Mouse (Mus musculus) CD4-positive, CD25-positive, alpha-beta regulatory T cell, adult 2 months (primary cell): Measurements from ENCODE around the gene Tulp1.
"Not testable (repeated sequence)": the region's sequence is repeated elsewhere in the genome, so short reads cannot be mapped to it uniquely, and the experiment has no call there.

Experiments
- DNase-seq: peaks from one replicate; pipeline ENCODE4 v3.0.0-alpha.2; 2012; ENCODE audit warnings: low read depth, low spot score

Gene Tulp1

GRCm38 (mm10) chr17:28369056-28369455 is 4.0 kb upstream of the Tulp1 start:
- DNase-seq, result no peak

GRCm38 (mm10) chr17:28368449-28368848 is 3.4 kb upstream of the Tulp1 start:
- DNase-seq, result peak; percentile 83

DNA sequence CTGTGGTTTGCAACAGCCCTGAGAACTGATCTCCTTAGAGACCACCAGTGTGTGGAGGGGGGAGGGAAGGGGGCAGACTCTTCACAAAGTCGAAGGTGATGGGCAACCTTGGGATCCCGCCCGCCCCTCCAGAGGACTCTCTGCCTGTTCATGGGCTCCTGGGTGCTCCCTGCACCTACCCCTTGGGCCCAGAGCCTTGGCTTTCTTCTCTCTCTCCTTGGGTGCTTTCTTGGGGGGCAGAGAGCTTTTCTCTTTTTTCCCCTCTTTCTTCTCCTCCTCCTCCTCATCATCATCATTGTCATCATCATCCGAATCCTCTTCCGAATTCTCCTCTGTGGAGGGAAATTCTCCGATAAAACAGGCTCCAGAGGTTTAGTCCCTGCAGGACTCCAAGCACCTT is 1.5 kb downstream of the Tulp1 start:
- no peak for DNase-seq

GRCm38 (mm10) chr17:28362653-28363292 is 2.2 kb downstream of the Tulp1 start:
- peak; percentile 31 for DNase-seq

- DNase-seq, result no peak
Measured at GRCm38 (mm10) chr17:28361921-28362652, 2.9 kb downstream of the Tulp1 start.

- no peak for DNase-seq
Measured at GRCm38 (mm10) chr17:28360531-28361277, 4.3 kb downstream of the Tulp1 start.

GRCm38 (mm10) chr17:28358576-28359261 is 6.3 kb downstream of the Tulp1 start:
- DNase-seq, result not testable (repeated sequence)

- DNase-seq, result no peak
Measured at GRCm38 (mm10) chr17:28355871-28356270, 9.2 kb downstream of the Tulp1 start.

DNA sequence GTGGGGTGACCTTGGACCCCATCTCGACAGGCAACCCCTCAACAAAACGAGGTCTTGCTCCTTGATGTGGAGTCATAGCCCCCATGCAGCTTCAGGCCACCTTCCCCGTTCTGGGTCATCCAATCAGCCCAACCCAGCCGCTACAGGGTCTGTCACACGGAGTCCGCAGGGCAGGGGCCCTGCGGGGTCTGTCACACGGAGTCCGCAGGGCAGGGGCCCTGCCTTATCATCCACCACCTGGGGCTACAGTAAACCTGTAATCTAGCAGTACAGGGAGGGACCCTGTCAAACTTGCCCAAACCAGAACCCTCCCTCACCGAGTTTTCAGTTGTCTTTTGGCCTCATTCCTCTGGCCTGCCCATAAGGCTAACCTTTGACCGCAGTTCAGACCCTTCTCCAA is 13.0 kb downstream of the Tulp1 start:
- no peak for DNase-seq

- peak; percentile 25 for DNase-seq
Measured at GRCm38 (mm10) chr17:28351353-28351890, 13.6 kb downstream of the Tulp1 start.

DNA sequence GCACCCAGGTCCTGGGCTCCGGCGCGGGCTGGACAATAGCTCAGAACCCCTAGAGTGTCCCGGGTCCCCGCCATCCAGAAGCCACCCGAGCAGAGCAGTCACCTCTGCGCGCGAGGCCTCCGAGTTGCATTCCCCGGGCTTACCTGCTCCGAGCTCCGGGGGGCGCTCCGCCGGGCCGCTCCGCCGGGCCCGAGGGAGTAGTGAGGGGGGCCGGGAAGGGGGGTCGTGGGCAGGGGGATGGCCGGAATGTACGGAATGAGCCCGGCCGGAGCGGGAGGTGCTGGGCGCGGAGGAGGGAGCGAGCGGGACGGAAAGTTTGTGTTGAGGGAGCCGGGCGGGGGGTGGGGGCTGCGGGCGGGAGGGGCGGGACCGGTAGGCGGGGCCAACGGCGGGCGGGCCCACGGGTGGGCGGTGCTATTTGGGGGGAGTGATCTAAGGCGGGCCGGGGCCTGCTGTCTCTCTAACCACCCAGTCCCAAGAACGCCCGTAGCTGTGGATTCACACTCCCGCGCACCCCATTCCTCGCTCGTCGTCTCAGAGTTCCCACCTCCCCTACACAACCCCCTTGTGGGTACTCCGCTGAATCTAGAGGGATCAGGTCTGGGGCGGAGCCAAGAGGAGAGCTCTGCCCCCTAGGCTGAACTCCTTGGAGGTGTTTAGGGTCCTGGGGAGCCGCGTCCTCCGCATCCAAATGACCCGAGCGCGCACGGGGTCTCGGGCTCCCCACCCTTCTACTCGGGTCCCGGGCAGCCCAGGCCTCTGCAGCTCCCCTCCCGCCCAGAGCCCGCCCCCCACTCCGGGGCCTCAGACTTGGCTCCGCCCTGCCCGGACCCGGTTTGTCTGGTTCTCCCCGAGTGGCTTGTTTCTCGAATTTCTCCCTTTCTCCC is 14.3 kb downstream of the Tulp1 start, which contains the start of gene Tead3:
Gene Tead3 (minus strand): TSS at position 352 of the 887 bp plus-strand sequence.
- peak; percentile 75 for DNase-seq

DNA sequence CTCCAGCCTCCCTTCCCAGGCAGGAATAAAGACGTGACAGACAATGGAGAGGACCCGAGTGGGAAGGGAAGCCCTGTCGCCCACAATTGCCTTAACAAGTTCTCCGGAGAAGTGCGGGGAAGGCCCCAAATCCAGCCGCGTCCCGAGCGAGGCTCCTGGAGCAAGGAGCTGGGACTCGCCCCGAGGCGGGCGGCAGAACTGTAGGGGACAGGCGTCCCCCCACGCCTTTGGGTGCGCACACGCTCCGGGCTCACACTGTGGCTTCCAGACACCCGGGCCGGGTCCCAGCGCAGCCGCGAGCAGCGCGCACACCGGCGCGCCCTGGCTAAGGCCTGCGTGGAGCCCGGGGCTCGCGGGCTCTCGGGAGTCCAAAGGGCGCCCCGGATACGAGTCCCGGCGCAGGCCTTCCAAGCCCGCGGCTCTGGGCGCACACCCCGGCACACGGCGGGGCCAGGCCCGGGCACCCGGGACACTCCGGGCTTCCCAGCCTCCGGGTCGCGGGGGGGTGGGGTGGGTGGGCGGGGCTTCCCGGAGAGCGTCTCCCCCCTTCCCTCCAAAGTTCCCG is 15.0 kb downstream of the Tulp1 start:
- peak; percentile 32 for DNase-seq

DNA sequence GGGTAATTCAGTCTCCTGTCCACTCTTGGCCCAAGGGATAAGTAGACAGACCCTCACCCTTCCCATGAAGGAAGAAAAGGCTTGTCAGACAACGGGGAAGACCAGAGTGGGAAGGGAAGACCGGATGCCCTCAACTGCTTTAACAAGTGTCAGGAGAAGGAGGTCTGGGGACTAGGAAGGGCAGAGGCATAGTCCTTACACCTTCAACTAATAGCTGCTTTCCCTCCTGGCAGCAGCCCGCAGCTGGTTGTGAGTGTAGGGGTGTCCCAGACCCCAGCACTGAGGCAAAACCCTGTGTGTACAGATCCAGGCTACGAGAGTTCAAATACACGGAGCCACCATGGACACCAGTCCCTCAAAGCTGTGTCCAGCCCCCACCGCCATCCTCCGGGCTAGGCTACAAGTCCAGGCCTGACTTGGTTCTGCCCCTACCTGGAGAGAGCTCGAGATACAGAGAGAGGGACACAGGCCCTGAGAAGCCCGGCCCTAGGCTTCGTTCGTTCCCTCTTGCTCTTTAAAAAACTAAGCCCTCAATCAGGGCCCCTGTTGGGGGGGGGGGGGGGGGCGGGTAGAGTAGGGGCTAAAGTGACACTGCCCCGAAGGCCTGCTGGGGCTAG is 15.7 kb downstream of the Tulp1 start:
- DNase-seq, result no peak

DNA sequence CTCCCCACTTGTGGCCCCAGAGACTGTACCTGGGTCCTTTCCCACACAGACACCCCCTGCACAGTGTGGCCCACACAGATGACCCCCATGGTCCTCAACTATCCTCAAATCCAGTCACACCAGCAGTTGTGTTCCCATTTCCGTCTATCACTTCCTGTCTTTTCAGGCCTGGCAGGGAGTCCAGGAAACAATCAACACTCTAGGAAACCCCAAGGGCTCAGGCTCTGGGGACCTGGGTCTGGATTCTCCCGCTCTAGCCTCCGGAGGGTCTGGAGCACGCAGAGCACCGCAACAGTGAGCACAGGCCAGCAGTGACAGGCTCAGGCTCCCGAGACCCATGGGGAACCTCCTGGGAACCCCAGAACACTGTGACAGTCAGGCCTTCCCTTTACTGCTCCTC is 16.8 kb downstream of the Tulp1 start:
- no peak for DNase-seq

DNA sequence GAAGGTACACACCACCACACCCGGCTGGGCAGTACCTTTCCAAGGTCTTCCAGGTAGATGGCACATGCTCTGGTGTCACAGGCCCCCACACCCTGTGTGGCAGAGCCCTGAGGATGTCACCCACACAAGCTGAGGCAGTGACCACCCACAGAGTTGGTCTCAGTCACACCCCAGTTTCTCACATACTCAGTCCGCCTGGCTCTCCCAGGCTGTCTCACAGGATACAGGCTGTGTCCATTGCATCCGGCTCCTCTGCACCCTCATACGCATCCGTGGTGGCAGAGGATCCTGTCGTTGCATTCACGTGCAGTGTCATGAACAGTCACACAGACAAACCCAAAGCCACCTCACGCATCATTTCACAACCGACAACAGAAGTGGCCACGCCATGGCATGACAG is 17.7 kb downstream of the Tulp1 start:
- no peak for DNase-seq

DNA sequence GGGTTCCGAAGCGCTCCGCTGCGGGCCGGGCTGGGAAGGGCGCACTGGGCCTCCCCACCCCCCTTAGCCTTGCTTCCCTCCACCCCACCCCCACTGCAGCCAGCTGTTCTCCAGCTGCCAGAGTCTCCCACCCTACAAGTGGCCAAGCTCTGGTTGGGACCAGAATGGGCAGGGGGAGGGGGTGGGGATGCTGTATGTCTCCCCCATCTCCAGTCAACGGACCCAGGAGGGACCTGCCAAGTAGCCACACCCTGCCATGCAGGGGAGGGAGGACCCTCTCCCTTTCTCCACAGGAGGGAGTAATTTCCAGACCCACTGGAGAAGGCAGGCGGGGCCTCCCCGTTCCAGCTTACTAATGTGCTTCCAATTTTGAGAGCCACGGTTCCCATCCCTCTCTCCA is 19.1 kb downstream of the Tulp1 start:
- no peak for DNase-seq

GRCm38 (mm10) chr17:28345271-28345721 is 19.7 kb downstream of the Tulp1 start:
- no peak for DNase-seq

DNA sequence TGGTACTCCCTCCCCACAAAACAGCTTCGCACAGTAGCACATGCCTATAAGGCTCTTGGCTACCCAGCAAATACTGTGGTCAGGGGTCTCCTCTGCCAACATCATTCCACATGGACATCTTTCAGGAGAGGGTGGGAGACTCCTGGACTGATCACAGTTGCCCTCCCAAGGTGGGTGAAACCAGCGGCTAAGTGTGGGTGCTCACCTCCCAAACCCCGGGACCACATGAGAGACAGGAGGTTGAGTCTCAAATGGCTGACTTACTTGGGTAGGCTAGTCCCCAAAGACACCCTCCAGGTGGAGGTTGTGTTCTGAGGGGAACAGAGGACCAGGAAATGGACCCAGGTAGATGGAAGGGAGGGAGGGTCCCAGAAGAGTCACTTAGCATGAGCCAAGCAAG is 20.4 kb downstream of the Tulp1 start:
- no peak for DNase-seq

DNA sequence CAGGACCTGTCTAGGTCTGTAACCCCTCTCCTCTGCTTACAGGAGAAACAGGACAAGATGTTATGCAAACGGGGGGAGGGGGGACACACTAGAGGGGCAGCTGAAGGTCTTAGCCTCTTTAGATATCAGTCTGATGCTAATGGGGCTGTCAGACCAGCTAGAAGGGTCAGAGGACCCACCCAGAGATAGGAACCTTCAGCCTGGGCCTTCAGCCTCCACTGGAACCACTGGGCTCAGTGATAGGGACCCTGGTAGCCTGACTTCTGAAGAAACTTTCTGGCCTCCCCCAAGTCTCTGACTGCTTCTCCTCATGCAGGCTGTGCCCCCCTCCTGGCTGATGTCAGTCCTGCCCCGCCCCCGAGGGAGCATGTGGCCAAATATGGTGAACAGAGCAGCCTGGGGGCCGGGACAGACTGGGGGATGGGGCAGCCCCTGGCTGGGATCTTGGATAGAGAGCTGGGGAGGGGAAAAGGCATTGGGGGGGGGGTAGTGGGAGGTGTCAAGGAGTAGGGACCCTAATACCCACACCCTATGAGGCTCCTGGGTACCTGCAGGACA is 20.9 kb downstream of the Tulp1 start:
- no peak for DNase-seq
